Mouse (Mus musculus) v-Abl transformed pro-B cells (cell line): ENCODE data around the gene Man1c1.

ENCODE experiments used
- in situ Hi-C, 2 experiments: fragments of 400-800 bp; cut with MboI; formaldehyde crosslinking; loops; one replicate each; pipeline ENCODE4 v1.15.1; 2025; ENCODE audit not compliant: unreplicated experiment in 2 of 2

The Man1c1 gene

DNA sequence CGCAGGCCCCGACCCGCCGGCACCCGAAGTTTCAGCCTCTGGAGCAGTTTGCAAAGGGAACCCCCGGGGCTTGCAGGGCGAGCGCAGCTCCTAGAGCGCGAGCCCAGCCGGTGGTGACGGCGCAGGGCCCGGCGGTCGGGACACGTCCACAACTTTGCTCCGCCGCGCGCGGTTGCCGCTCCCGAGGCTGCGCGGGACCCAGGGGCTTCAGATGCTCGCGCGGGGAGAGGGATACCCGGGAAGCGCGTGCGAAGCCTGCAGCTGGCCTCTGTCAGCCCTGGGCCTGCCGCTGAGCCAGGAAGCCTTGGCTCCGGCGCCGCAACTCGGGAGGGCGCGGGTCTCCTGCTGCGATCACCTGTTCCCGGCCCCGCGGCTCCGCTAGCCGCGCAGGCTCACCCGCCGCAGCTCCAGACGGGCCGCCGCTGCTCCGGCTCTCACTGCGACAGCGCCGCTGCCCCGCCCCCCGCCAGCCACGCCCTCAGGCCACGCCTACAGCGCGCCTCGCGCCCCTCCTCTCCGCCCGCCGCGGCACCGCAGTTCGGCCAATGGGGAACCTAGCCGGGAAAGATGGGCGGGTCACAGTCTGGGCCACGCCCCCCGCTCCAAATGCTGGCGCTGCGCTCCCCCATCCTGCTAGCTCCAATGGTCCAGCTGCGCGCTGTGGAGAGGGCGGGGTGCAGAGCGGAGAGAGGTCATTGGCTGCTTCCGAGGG lies at the start of gene Man1c1:
Man1c1 (minus strand) TSS at position 456 of the 712 bp plus-strand sequence.
- in situ Hi-C loops: no loop called here

DNA sequence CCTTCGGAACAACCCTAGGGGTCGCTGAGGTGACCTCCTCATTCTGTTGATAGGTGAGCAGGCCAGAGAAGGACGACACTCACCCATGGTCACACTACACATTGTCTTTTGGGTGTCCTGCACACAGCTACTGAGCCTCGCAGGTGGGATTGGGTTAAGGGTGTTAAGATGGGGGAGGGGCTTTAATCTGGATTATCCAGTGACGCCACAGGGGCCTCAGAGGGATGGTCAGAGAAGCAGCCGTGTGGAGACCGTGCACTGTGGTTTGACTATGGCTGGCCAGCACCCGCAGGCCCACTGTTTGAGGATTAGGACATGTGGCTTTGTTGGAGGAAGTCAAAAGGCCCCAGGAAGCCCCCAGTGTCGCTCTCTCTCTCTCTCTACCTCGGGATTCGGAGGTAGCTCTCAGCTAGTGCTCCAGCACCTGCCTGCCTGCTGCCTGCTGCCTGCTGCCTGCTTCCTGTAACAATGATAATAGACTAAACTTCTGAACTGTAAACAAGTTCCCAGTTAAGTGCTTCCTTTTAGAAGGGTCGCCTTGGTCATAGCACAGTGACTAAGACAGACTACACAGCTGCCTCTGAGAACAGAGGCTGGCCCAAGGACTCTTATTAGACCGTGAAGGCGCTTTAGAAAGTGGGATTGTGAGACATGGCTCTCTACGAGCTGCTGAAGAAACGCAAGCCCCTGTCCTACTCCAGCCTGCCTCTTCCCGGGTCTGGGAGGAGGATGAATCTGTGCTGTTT lies 49.6 kb upstream of the Man1c1 start:
- in situ Hi-C loops: no loop called here

DNA sequence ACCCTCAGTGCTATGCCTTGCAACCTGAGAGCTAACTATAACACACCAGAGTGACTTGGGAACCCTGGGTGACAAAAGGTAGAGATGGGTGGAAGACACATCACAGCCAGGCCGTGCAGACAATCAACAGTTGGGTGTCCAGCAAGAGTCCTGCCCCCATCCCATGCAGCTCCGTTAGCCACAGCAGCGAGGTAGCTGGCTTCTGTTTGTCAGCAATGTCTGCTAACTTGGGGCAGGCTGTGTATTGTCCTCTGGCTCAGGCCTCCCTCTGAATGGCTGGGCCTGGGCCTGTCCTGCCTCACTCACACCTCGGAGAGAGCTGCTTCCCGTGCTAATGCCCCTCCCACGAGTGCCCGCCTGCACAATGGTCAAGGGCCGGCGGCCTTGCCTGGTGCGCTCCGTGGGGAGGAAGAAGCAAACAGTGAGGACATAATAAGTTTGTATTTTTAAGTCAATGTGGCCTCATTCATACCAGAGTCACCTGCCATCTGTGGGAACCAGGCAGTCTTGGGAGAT lies 48.9 kb upstream of the Man1c1 start:
- in situ Hi-C loops: no loop called here

DNA sequence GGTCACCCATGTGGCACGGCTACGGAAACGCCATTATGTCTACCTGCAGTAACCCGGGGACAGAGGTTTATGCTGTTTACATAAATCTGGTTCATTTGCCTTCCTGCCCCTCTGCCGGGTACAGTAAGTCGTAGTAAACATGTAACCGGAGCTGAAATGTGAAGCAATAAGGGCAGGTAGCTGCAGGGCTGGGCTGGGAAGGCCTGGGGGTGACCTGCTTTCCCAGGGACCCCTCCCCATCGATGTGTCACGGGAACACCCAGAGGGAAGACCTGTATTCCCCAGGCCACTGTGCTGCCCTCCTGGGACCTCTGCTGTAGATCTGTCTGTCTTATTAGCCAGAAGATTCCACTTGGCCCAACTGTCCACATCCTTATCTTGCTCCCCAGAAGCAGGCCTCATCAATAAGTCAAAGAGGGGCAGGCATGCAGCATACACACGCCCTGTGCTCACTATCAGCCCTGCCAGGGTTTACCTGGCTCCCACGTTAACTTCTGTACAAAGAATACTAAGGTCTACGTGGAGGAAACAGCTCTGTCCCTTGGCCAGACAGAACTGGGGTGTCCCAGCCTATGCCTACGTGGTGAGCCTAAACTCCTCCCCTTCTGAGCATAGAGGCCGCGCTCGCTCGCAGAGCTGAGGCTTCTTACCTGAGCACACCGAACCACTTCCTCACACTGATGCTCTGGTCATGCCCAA lies 47.7 kb upstream of the Man1c1 start:
- in situ Hi-C loops: no loop called here

DNA sequence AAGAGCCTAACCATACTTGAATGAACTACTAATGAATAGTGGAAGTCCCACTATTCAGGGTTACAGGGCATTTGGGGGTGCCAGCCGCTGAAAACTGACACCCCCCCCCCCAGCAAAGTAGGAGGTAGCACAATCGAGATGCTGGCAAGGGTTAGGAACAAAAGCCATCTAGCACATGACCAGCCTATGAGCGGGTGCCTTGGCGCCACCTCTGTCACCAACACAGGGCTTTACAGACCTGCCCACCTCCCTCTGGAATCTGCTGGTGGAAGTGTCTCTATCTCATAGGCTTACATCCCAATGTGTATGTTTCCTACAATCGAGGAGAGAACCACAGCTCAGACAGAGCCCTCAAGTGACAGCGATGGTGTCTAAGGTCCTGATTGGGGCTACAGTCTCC lies 46.7 kb upstream of the Man1c1 start:
- in situ Hi-C loops: no loop called here

DNA sequence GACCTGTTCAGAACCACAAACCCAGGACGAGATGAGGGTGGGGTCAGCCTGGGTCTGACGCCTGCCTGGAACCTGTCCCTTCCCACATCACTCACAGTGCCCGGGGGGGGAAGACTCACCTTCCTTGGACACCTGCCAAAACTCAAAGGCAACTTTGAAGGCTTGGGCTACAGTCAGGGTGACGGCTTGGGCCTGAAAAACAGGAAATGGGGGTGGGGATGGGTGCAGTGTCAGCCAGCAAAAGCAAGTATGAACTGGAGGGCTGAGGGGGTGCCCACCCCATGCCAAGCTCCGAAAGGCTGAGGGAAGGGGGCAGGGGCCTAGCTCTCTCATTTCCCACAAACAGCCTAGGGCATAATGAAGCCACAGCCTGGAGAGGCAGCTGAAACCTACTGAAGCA lies 46.2 kb upstream of the Man1c1 start:
- in situ Hi-C loops: no loop called here

DNA sequence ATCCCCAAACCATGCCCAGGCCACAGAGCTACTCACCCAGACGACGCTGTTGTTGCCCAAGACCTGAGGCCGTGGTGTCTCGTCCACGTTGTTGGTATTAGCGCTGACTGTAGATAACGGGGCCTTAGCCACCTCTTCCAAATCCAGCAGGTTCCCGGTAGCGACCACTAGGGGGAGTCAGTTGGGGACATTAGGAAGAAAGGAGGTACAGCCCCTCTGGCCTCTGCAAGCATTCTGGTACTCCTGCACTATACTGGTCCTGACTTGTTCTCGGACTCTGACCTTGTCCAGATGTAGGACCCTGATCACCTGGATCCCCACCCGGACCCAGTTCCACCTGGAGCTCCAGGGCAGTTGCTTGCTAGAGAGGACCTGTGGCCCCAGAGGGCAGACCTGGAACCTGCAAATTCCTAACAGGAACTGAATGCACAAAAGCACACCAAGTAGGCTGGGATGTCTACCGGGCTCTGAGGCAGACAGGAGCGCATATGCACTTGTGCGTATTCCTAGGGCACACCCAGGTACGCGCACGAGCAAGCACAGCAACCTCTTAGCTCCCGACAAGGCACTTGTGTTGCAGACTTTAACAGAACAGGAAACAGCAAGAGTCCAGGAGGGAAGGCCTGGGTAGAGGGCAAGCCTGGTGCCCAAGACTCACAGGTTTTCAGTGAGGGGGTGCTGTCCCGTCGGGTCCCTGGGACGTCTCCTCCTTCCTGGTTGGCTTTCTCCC lies 45.4 kb upstream of the Man1c1 start:
- in situ Hi-C loops: loop anchor here in 1 of 2 experiments (10.0 kb wide), 1 partner anchor 45 kb away; no protein-coding TSS in a partner anchor

DNA sequence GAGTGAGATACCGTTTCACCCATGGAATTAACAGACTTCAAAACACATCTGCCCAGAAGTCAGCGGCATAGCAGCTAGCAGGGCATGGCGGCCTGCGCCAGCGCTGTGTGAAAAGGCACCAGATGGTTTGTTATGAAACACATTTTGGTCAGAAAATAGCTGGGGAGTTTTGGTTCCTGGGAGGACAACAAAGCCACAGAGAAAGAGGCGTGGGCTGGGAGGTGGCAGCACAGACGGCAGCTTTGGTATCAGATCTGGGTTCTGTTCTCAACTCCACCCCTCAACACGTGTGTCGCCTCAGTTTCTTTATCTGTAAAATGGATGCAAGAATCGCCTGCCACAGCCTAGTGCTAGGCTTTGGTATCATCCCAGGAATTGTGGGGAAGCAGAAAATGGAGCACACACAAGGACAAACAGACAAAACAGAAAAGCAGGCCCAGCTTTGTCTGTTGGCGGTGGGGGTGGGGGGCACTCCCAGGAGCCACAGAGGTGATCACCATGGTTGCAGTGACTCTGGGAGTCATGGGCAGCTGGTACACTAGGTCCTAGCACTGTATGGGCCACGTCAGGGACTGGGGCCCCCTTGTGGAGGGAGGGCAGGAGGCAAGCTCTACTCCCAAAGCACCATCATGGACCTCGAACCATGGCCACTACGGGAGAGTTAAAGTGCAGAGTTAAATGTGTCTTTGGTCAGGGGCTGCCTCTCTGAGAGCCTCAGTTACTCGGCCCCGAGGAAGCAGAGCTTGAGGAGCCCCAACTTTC lies 42.0 kb upstream of the Man1c1 start:
- in situ Hi-C loops: loop anchor here in 1 of 2 experiments (10.0 kb wide), 1 partner anchor 49 kb away; no protein-coding TSS in a partner anchor

DNA sequence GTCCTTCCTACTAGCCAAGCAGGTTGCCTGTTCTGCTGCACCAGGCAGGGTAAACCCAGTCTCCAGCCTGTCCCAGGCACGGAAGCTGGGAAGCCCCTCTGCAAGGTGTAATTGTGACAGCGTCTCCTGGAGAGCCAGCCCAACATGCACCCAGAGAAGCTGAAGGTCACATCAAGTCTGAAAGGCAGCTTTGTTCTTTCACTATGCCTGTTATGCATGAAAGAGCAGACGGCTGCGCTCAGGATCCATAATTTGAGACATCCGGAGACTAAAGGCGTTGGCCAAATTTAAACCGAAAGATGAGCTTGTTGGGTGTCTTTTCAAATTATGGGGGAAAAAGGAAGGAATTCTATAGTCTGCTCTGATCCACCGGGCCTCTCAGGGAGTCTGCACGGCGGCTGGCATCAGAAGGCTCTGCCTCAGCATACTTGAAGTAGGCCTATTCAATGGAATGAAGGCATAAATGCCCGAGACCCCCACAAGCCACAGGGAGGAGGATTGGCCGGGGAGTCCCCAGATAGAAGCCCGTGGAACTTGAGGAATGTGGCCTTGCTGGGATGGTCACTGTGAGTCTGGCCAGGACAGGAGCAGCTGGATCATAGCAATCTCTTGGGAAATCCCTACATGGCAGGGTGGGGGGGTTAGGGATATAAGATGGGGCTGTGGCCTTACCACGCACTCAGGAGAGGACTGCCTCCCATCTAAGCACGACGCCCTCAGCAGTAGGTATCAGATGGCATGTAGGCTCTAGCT lies 40.0 kb upstream of the Man1c1 start:
- in situ Hi-C loops: loop anchor here (5.0 to 10.0 kb wide), 2 partner anchors 51 to 53 kb away; no protein-coding TSS in a partner anchor

DNA sequence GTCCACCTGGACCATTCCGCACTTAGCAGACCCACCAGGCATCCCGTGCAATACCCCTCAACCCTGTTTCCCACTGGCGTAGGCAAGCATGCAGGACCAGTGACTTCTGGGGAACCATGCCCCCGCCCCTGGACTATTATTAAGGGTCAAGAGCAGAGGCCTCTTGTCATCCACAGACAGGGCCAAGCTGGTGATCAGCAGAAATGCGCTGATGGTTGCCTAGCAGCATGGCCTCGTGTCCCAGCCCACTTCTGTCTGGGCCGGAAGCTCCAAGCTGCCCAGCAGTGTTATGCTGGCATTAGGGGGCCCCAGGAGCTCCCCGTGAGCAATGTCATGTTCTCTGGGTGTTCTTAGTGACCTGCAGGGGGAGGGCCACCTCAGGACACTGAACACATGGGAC lies 37.9 kb upstream of the Man1c1 start:
- in situ Hi-C loops: loop anchor here (5.0 to 10.0 kb wide), 2 partner anchors 53 to 55 kb away; no protein-coding TSS in a partner anchor

DNA sequence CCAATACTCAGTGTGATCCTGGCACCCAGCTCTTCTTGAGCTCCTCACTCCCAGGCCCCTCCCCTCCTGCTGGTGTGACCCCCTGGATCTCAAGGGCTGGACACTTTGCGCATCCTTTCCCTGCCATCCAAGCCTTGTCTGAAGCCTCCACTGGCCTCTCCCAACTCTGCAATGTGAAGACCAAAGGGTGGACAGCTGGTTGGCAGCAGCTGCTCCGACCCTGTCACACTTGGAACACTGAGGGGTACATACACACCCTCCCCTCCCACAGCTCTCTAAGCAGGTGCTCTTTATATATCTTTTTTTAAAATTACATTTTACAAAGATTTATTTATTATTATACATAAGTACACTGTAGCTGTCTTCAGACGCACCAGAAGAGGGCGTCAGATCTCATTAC lies 36.1 kb upstream of the Man1c1 start:
- in situ Hi-C loops: loop anchor here (5.0 to 10.0 kb wide), 2 partner anchors 55 to 57 kb away; no protein-coding TSS in a partner anchor

DNA sequence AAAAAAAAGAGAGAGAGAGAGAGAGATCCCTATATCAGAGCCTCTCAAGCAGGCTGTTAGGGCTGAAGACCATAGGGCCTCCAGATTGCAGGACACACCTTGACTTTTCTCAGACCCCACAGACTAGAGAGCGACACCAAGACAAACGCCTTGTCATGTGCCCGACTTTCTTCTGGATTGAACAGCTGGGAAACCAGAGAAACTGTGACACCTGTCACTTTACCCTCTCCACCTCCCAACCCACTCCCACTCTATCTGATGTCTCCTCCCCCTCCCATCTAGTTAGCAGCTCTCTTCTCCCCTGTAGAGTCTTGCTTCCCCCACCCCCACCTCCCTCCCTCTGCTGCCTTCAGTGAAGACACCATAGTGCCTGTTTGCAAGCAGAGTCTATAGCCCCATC lies 35.4 kb upstream of the Man1c1 start:
- in situ Hi-C loops: no loop called here

DNA sequence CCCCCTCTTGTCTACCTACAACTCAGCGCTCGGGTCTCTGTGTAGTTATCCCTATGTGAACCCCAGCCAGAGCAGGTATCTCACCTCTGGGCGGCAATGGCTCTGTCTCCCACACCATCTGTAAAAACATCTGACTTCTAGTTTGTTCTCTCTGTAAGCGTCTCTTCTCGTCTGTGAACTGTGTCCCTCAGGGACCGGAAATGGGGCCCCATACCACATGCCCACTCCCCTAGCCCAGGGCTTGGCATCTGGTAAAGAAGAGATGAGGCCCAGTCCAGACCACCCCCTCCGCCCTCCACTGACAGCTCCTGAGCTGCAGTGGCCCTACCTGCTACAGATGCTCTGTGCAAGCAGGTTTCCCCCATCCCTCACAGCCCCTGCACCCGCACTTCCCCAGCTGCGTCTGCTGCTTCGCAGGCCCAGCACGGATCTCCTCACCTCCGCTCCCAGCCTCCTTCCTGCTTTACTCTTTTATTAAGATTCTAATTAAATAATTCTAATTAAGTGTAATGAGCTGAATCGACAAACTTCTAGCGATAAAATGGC lies 33.3 kb upstream of the Man1c1 start:
- in situ Hi-C loops: no loop called here

DNA sequence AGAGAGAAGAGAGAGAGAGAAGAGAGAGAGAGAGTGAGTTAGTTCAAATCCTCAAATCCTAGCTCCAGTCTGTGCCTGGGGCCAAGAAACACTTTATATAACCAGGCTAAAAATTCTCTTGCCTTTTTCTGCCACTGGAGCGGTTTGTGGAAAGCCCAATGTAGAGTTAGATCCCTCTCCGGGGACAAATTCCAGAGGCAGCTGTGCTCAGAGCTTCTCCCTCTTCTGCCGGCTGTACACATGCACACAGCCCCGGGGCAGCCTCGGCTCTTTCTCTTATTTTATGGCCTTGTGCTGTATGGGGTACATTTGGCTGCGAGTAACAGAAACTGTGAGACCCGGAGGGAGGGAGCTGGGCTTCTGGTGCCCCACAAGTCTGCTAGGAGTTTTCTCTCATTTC lies 32.1 kb upstream of the Man1c1 start:
- in situ Hi-C loops: no loop called here

DNA sequence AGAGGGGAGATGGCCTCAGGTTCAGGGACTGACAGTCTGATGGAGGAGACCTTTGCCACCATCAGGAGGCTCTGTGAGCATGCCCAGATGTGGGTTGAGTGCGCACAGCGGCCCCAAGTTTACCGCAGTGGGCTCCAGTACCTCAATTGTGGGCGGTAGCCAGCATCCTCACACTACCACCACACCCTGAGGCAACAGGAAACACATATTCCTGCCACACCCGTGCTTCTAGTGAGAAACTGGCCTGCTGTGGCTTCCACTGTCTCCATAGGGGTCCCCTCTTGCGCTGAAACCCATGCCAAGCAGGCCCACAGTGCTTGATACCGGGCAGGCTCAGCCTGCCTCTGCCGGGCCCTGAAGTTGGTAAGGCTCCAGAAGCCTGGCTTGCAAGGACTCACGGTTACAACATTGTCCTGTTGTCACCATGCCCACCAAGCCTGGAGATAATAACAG lies 30.6 kb upstream of the Man1c1 start:
- in situ Hi-C loops: no loop called here

DNA sequence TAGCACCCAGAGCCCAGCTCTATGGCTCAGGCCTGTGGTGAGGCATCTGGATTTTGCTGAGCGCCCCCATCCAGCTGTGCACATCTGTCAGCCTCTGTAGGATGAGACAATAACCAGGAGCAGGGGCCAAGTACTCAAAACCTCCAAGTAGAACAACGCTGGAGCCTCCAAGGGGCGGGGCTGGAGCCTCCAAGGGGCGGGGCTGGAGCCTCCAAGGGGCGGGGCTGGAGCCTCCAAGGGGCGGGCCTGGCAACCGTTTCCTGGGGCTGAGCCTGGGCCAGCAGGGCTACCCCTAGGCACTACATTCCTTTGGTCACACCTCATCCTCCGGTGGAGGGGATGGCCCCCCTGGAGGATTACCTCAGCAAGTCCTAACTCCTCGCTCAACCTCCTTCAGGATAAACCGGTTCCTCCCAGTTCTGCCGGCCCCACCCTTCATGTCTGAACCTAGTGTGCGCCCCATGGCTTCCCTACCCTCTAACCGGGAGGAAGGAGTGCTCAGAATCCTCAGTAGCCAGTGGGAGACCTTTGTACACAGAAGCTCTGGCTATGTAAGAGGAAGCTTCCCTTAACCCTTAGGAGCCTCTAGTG lies 30.0 kb upstream of the Man1c1 start:
- in situ Hi-C loops: no loop called here

DNA sequence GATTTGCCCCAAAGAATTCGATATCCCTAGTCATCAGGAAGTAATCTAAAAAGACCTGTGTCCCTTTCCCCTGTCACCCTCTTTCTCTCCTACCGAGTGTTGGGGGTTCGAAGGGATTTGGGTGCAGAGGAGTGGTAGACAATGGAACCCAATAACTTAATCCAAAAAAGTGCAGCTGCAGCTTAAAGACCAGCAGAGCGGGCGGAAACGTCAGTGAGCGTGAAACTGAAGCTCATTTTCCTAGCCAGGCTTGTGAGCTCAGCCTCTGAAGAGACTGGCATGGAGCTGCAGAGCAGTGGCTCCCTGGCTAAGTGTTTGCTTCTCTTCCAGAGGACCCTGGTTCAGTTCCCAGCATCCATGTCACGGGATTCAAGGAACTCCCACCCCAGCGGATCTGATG lies 29.3 kb upstream of the Man1c1 start:
- in situ Hi-C loops: no loop called here

DNA sequence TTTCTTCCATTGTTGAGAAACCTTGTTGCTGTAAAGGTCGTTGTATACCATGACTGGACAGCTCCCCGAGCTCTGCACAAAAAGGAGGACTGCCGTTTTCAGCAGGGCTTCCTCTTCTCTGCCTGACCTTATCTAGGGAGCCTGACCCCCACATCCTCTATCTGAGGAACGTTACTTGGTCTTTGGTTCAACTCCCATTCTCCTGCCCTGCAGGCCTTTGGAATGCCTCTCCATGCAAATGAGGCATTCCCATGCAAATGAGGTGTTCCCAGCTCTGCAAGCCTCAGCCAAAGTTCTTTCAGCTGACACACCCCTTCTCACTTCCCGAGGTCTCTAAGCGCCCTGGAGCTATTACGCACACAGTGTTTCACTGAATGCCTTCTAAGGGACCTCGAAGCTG lies 26.0 kb upstream of the Man1c1 start:
- in situ Hi-C loops: no loop called here
